In the genomic region with DNA sequence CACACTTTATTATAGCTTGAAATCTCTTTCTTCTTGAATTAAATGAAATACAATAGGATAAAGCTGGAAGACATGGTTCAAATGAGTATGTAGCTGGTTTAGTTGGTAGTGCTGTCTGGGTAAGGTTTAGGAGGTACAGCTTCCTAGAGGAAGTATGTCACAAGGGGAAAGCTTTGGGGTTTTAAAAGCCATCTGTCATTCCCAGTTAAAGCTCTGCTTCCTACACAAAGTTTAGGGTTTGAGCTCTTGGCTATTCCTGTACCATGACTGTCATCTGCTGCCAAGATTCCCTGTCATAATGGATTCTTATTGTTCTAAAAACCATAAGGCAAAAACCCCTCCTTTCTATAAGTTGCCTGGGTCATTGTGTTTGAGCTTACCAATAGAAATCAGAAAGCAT, we compare ENCODE assay signal across 34 mouse cellular contexts. TPM values are rescaled to one million over a fixed set of nuclear protein-coding genes. Genes with fewer than 3 reads are reported as not detected.
DNase-seq lines count a peak whose midpoint lies in the region; ATAC-seq and TF ChIP-seq lines count a peak whose summit lies in the region.
"Had no signal": no experiment of that assay in that cellular context is flagged by ENCODE, and none has a peak within 500 bp of the region (broad histone marks: within the 10 kb centered on the region; RNA-seq: fewer than 3 reads in every experiment).

No protein-coding gene starts in this region.

- H3K4me2 ChIP-seq in heart, postnatal 0 days (ENCODE audit: low read depth, low read length), result no peak overlapping the region; the same call in 1 of the 2 replicates
- H3K4me2 ChIP-seq: embryonic facial prominence, embryonic 13.5 days; forebrain, embryonic 12.5 days; forebrain, embryonic 15.5 days; heart, embryonic 12.5 days; hindbrain, embryonic 12.5 days; hindbrain, embryonic 15.5 days had no signal

- H3K4me3 ChIP-seq in heart, adult 2 months, result no peak overlapping the region
- H3K4me3 ChIP-seq in heart, postnatal 0 days (ENCODE audit: low read depth, low read length), result no peak overlapping the region
- H3K4me3 ChIP-seq: embryonic facial prominence, embryonic 10.5 days; embryonic facial prominence, embryonic 13.5 days; erythroblast, embryonic 14.5 days; forebrain, embryonic 12.5 days; forebrain, embryonic 15.5 days; heart, embryonic 12.5 days; hindbrain, embryonic 12.5 days; hindbrain, embryonic 15.5 days had no signal

- ATAC-seq in frontal cortex, adult (ENCODE audit: low TSS enrichment), result peak; percentile 90
- ATAC-seq in heart, postnatal 0 days (ENCODE audit: insufficient read depth, low read depth), result no peak
- ATAC-seq: forebrain, embryonic 15.5 days; intestine, postnatal 0 days; Patski had no signal

- no peak for TF ChIP-seq EP300 in heart, adult 2 months (IDR thresholded peaks at IDR 0.05; ENCODE audit: insufficient read depth, low read depth, low read length)
- TF ChIP-seq EP300 in heart, postnatal 0 days (IDR thresholded peaks at IDR 0.05; ENCODE audit: low read depth), result no peak

- 0 out of 2 replicates have a peak, but pooled peaks cover 2% of the 10 kb centered on the region for H3K79me2 ChIP-seq in heart, adult 2 months (replicated peaks; ENCODE audit: control insufficient read depth, insufficient read depth, low read length)

- H3K36me3 ChIP-seq in heart, adult 2 months (ENCODE audit: control insufficient read depth, insufficient read depth, low read length), result peaks cover 6% of the 10 kb centered on the region
- no peaks in the 10 kb centered on the region for H3K36me3 ChIP-seq in heart, postnatal 0 days (replicated peaks; ENCODE audit: control insufficient read depth, insufficient read depth, low read length)
- H3K36me3 ChIP-seq: forebrain, embryonic 12.5 days; forebrain, embryonic 15.5 days; heart, embryonic 12.5 days; hindbrain, embryonic 12.5 days; hindbrain, embryonic 15.5 days had no signal

- peaks cover 1% of the 10 kb centered on the region; the same call in 1 of the 2 replicates for H3K4me1 ChIP-seq in heart, adult 2 months (ENCODE audit: control insufficient read depth, insufficient read depth, low read length)
- peaks cover 18% of the 10 kb centered on the region for H3K4me1 ChIP-seq in heart, postnatal 0 days (ENCODE audit: control insufficient read depth, insufficient read depth)
- H3K4me1 ChIP-seq: embryonic facial prominence, embryonic 10.5 days; forebrain, embryonic 15.5 days; hindbrain, embryonic 12.5 days; hindbrain, embryonic 15.5 days had no signal

- H3K9ac ChIP-seq in heart, adult 2 months (ENCODE audit: low read depth, low read length), result no peak overlapping the region
- H3K9ac ChIP-seq in heart, postnatal 0 days (replicated peaks; ENCODE audit: low read depth, low read length), result no peak overlapping the region
- H3K9ac ChIP-seq: embryonic facial prominence, embryonic 13.5 days; forebrain, embryonic 12.5 days; forebrain, embryonic 15.5 days; heart, embryonic 12.5 days; hindbrain, embryonic 12.5 days; hindbrain, embryonic 15.5 days had no signal

- H3K27me3 ChIP-seq in heart, adult 2 months (ENCODE audit: control insufficient read depth, insufficient read depth, low read length), result no peaks in the 10 kb centered on the region
- H3K27me3 ChIP-seq in heart, postnatal 0 days (ENCODE audit: control insufficient read depth, insufficient read depth, low read length), result no peaks in the 10 kb centered on the region
- H3K27me3 ChIP-seq: embryonic facial prominence, embryonic 13.5 days; forebrain, embryonic 12.5 days; forebrain, embryonic 15.5 days; heart, embryonic 12.5 days; hindbrain, embryonic 12.5 days; hindbrain, embryonic 15.5 days; Patski had no signal

- no peak for TF ChIP-seq POLR2A in heart, adult 2 months (IDR thresholded peaks at IDR 0.05; ENCODE audit: insufficient read depth, low read depth, low read length)

- intact Hi-C loops in heart, adult 2 months (cut with DNase I), result no loop called here
- intact Hi-C loops in heart, postnatal 10 days (cut with DNase I), result no loop called here

- no peaks in the 10 kb centered on the region for H3K9me3 ChIP-seq in heart, postnatal 0 days (replicated peaks; ENCODE audit: control insufficient read depth, low read length)
- H3K9me3 ChIP-seq: embryonic facial prominence, embryonic 10.5 days; embryonic facial prominence, embryonic 13.5 days; forebrain, embryonic 12.5 days; forebrain, embryonic 15.5 days; G1E; heart, embryonic 12.5 days; hindbrain, embryonic 12.5 days; hindbrain, embryonic 15.5 days had no signal

- no peak for TF ChIP-seq CTCF in heart, adult 2 months (IDR thresholded peaks at IDR 0.05)
- no peak for TF ChIP-seq CTCF in heart, postnatal 0 days (IDR thresholded peaks at IDR 0.05; ENCODE audit: low read depth)

- H3K27ac ChIP-seq in heart, adult 2 months, result peak overlapping the region; percentile 39
- peak overlapping the region; percentile 8; the same call in 1 of the 2 replicates for H3K27ac ChIP-seq in heart, postnatal 0 days (ENCODE audit: low read depth)
- H3K27ac ChIP-seq: embryonic facial prominence, embryonic 10.5 days; embryonic facial prominence, embryonic 13.5 days; forebrain, embryonic 12.5 days; forebrain, embryonic 15.5 days; hindbrain, embryonic 12.5 days; hindbrain, embryonic 15.5 days had no signal

- no peak for DNase-seq in frontal cortex, postnatal 10 days (ENCODE audit: low spot score in 2 of 2)
- DNase-seq in heart, adult 2 months, result no peak
- no peak for DNase-seq in heart, adult 8-10 months (ENCODE audit: low spot score)
- no peak for DNase-seq in heart, postnatal 0 days (ENCODE audit: low spot score)
- DNase-seq in heart, postnatal 10 days, result no peak
- DNase-seq in kidney, postnatal 10 days, result no peak
- DNase-seq: adrenal gland, postnatal 10 days; adrenal gland, postnatal 36 days; cerebellum, adult 11 months; cerebellum, adult 8-10 months; cerebellum, postnatal 10 days; cerebellum, postnatal 36 days; embryo, embryonic 11 days; gastrocnemius, postnatal 10 days; gastrocnemius, postnatal 36 days; kidney, adult 2 months had no signal

RNA-seq across cellular contexts. Expression of a gene that starts 1.8 kb away (rescaled TPM):
- total RNA-seq in heart, adult 2 months (2021), result under 1 TPM in 1 of 2 experiments, not detected in 1; 0.42 TPM
- not detected in 2 replicates for polyA plus RNA-seq in heart, adult 2 months (2012; rRNA removed)
- under 1 TPM in 3 of 4 experiments, not detected in 1; 0.28 to 0.55 (median 0.35) TPM for total RNA-seq in heart, adult 8-10 months (2022)
- total RNA-seq in heart, postnatal 0 days (2014; rRNA removed; ENCODE audit: low replicate concordance), result not detected in 2 replicates
- not detected in 2 replicates for polyA plus RNA-seq in heart, postnatal 0 days (2015; fragmentation: Nextera tagmentation; extraction: Ambion mirVana)
- under 1 TPM; 0.30 to 0.43 TPM for total RNA-seq in heart, postnatal 10 days (2021)
- polyA plus RNA-seq: embryonic facial prominence, embryonic 13.5 days; erythroblast, embryonic 14.5 days; forebrain, embryonic 12.5 days; forebrain, embryonic 15.5 days; G1E; heart, embryonic 12.5 days; heart, embryonic 16.5 days; hindbrain, embryonic 12.5 days; hindbrain, embryonic 15.5 days; intestine, postnatal 0 days; kidney, adult 2 months; Patski had no signal

RNA-seq across cellular contexts. Expression of a gene that starts 28.1 kb away (rescaled TPM):
- total RNA-seq in heart, adult 2 months (2021), result 10 to 100 TPM; 14.3 to 14.7 TPM
- polyA plus RNA-seq in heart, adult 2 months (2012; rRNA removed), result 6.4 and 11.4 TPM in 2 replicates
- 10 to 100 TPM; 13.1 to 17.2 (median 15.6) TPM for total RNA-seq in heart, adult 8-10 months (2022)
- total RNA-seq in heart, postnatal 0 days (2014; rRNA removed; ENCODE audit: low replicate concordance), result 15.3 and 15.8 TPM in 2 replicates
- polyA plus RNA-seq in heart, postnatal 0 days (2015; fragmentation: Nextera tagmentation; extraction: Ambion mirVana), result 12.6 and 13.3 TPM in 2 replicates
- total RNA-seq in heart, postnatal 10 days (2021), result 10 to 100 TPM; 18.5 to 20.6 TPM

RNA-seq across cellular contexts. Expression of a gene that starts 28.2 kb away (rescaled TPM):
- not detected for total RNA-seq in heart, adult 2 months (2021)
- not detected in 2 replicates for polyA plus RNA-seq in heart, adult 2 months (2012; rRNA removed)
- total RNA-seq in heart, adult 8-10 months (2022), result not detected
- total RNA-seq in heart, postnatal 0 days (2014; rRNA removed; ENCODE audit: low replicate concordance), result not detected in 2 replicates
- polyA plus RNA-seq in heart, postnatal 0 days (2015; fragmentation: Nextera tagmentation; extraction: Ambion mirVana), result not detected in 2 replicates
- not detected for total RNA-seq in heart, postnatal 10 days (2021)
- total RNA-seq: adrenal gland, adult 18-20 months; adrenal gland, postnatal 36 days; gastrocnemius, postnatal 10 days; gastrocnemius, postnatal 36 days; granulocyte monocyte progenitor cell, adult 5-6 weeks; hematopoietic stem cell, adult 5-6 weeks had no signal
- polyA plus RNA-seq: cortical plate, adult 2 months; erythroblast, embryonic 14.5 days; G1E; heart, embryonic 12.5 days; intestine, embryonic 14.5 days; intestine, postnatal 0 days had no signal
